Mouse (Mus musculus) embryonic facial prominence, embryonic 13.5 days (tissue): Measurements from ENCODE around the gene Pds5a. TPM values are rescaled to one million over a fixed set of nuclear protein-coding genes. Genes with fewer than 3 reads are reported as not detected.
"Not testable (repeated sequence)": the region's sequence is repeated elsewhere in the genome, so short reads cannot be mapped to it uniquely, and the experiment has no call there.

Source experiments
- ATAC-seq: fragments of 200-750 bp; cut with Nextera tagmentation; 2 replicates; pipeline ENCODE4 v1.8.0; 2017; ENCODE audit warnings: low read depth; ENCODE audit not compliant: insufficient number of reproducible peaks, insufficient read depth, low FRiP score, low TSS enrichment
- H3K27ac ChIP-seq: fragments of 300-500 bp; sonication (generic); 2 replicates; pipeline ENCODE4 v1.5.1; 2015; ENCODE audit warnings: moderate library complexity, mild to moderate bottlenecking, inconsistent platforms
- H3K27me3 ChIP-seq: fragments of 300-500 bp; sonication (generic); 2 replicates; pipeline ENCODE4 v1.6.1; 2015; ENCODE audit warnings: mild to moderate bottlenecking, inconsistent platforms
- H3K36me3 ChIP-seq: fragments of 300-500 bp; sonication (generic); 2 replicates; pipeline ENCODE4 v1.6.1; 2015; ENCODE audit warnings: mild to moderate bottlenecking, inconsistent platforms
- H3K4me1 ChIP-seq: fragments of 300-500 bp; sonication (generic); 2 replicates; pipeline ENCODE4 v1.6.1; 2015; ENCODE audit warnings: inconsistent platforms
- H3K4me2 ChIP-seq: fragments of 300-500 bp; sonication (generic); 2 replicates; pipeline ENCODE4 v1.6.1; 2015; ENCODE audit warnings: moderate library complexity, mild to moderate bottlenecking, inconsistent platforms
- H3K4me3 ChIP-seq: fragments of 300-500 bp; sonication (generic); 2 replicates; pipeline ENCODE4 v1.5.1; 2015; ENCODE audit warnings: mild to moderate bottlenecking, inconsistent platforms
- H3K9ac ChIP-seq: fragments of 300-500 bp; sonication (generic); 2 replicates; pipeline ENCODE4 v1.6.1; 2015; ENCODE audit warnings: mild to moderate bottlenecking, inconsistent platforms
- H3K9me3 ChIP-seq: fragments of 300-500 bp; sonication (generic); 2 replicates; pipeline ENCODE4 v1.6.1; 2016; ENCODE audit warnings: inconsistent platforms
- WGBS: fragments of 180-500 bp; shearing (Covaris S2); methylation state at CpG from one replicate; pipeline ENCODE4 v1.1.7; 2015; ENCODE audit warnings: mixed read lengths; 5-methylcytosine and 5-hydroxymethylcytosine counted together
- polyA plus RNA-seq: library from polyadenylated mRNA; unstranded; fragments of >200 nt; fragmentation: Nextera tagmentation; extraction: Ambion mirVana; gene quantifications from 2 replicates; pipeline ENCODE4 v1.2.1, GENCODE M21; 2015

Gene Pds5a
- polyA plus RNA-seq, 1 experiment from 2014 or later: 80.2 TPM

DNA sequence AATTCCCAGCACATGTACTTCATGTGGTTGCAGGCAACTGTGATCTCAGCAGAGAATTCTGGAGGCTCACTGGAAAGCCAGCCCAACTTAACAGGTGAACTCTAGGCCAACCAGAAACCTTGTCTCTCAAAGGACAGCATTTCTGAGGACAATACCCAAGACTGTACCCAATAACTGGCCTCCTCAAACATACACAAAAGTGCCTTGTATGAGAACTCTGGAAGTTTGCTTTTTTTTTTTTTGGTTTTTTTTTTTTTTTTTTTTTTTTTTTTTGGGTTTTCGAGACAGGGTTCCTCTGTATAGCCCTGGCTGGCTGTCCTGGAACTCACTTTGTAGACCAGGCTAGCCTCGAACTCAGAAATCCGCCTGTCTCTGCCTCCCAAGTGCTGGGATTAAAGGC is 4.0 kb downstream of the Pds5a start:
- H3K9me3 ChIP-seq, H3K9ac ChIP-seq, H3K4me3 ChIP-seq, H3K27me3 ChIP-seq, H3K4me2 ChIP-seq, ATAC-seq, H3K27ac ChIP-seq: not testable (repeated sequence)
- WGBS: 90% methylated on average over 2 of the region's 3 CpGs
- Histone ChIP-seq H3K4me1 (peaks cover 23% of the 10 kb centered on the region), H3K36me3 (peaks cover 31% of the 10 kb centered on the region)

DNA sequence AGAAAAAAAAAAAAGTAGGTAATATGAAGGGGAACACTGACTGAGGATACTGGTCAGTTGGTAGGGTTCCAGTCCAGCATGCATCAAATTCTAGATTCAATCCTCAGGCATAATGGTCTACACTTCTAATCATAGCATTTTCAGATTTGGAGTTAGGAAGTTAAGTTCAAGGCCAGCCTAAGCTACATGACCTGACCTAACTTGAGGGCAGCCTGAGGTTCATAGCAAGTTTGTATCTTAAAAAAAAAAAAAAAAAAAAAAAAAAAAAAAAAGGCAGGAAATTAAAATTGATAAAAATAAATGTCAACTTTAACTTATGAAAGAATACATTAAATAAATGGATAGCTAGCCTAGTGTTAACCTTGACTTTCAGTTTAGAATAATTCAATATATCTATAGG is 5.1 kb downstream of the Pds5a start:
- peaks cover 23% of the 10 kb centered on the region for H3K4me1 ChIP-seq
- no peak overlapping the region for H3K4me3 ChIP-seq
- H3K27ac ChIP-seq: no peak overlapping the region
- no peak overlapping the region for H3K4me2 ChIP-seq
- no peak for ATAC-seq
- no peak overlapping the region for H3K9ac ChIP-seq
- H3K36me3 ChIP-seq: peaks cover 34% of the 10 kb centered on the region
- H3K9me3 ChIP-seq: no peaks in the 10 kb centered on the region
- no peaks in the 10 kb centered on the region for H3K27me3 ChIP-seq

GRCm38 (mm10) chr5:65688806-65689205 is 9.3 kb downstream of the Pds5a start:
- Histone ChIP-seq H3K4me2 (no peak overlapping the region), H3K27ac (no peak overlapping the region), H3K9me3 (no peaks in the 10 kb centered on the region), H3K36me3 (peaks cover 33% of the 10 kb centered on the region), H3K4me1 (0 out of 2 replicates have a peak, but pooled peaks cover 4% of the 10 kb centered on the region), H3K9ac (no peak overlapping the region), H3K4me3 (no peak overlapping the region), H3K27me3 (no peaks in the 10 kb centered on the region)
- 82% methylated on average over 3 of the region's 3 CpGs for WGBS
- ATAC-seq: no peak

DNA sequence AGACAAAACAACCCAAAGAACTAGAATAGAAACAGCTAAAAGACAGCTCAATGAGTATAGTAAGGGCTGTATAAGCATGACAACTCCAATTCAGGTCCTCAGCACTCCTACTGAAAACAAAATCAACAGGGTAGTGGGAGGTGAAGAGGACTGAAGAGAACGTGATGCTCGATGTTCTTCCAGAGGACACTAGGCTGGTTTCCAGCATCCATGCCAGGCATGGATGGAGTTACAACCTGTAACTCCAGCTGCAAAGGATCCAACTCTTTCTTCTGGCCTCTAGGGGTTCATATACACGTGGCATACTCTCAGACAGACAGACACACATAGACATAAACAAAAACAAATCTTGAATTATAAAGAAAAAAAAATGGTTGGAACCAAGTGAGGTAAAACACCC is 11.3 kb downstream of the Pds5a start:
- WGBS: 78% methylated on average over 3 of the region's 3 CpGs
- no peak overlapping the region for H3K4me3 ChIP-seq
- no peak overlapping the region for H3K9ac ChIP-seq
- H3K27me3 ChIP-seq: no peaks in the 10 kb centered on the region
- H3K36me3 ChIP-seq: peaks cover 18% of the 10 kb centered on the region
- no peaks in the 10 kb centered on the region for H3K9me3 ChIP-seq
- H3K4me1 ChIP-seq: 0 out of 2 replicates have a peak, but pooled peaks cover 7% of the 10 kb centered on the region
- H3K27ac ChIP-seq: no peak overlapping the region
- no peak for ATAC-seq
- H3K4me2 ChIP-seq: no peak overlapping the region

- ATAC-seq: no peak
- Histone ChIP-seq H3K4me2 (no peak overlapping the region), H3K4me1 (0 out of 2 replicates have a peak, but pooled peaks cover 4% of the 10 kb centered on the region), H3K27ac (no peak overlapping the region), H3K9ac (no peak overlapping the region), H3K27me3 (no peaks in the 10 kb centered on the region), H3K9me3 (peaks cover 8% of the 10 kb centered on the region; the same call in 1 of the 2 replicates), H3K4me3 (no peak overlapping the region), H3K36me3 (peaks cover 36% of the 10 kb centered on the region)
- WGBS: 90% methylated on average over 5 of the region's 5 CpGs
Measured at GRCm38 (mm10) chr5:65678826-65679225, 19.2 kb downstream of the Pds5a start.

DNA sequence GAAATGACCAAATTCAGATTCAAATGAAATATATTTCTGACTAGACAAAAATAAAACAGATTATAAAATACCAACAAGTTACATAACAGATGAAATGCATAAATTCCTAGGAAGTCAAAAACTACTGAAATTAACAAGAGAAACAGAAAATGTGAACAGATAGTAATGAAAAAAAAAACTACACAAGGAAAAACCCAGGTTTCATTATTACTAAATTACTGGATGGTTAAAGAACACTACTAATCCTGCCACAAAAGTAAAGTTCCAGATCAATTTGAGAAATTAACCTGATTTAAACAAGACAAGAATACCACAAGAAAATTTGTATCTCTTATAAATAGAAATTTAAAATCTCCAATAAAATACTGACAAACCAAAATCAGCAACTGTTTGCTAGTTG is 25.9 kb downstream of the Pds5a start:
- Histone ChIP-seq H3K4me2 (no peak overlapping the region), H3K4me1 (no peaks in the 10 kb centered on the region), H3K36me3 (peaks cover 42% of the 10 kb centered on the region), H3K9me3 (peaks cover 11% of the 10 kb centered on the region), H3K27ac (no peak overlapping the region), H3K9ac (no peak overlapping the region), H3K27me3 (no peaks in the 10 kb centered on the region), H3K4me3 (no peak overlapping the region)
- no peak for ATAC-seq

DNA sequence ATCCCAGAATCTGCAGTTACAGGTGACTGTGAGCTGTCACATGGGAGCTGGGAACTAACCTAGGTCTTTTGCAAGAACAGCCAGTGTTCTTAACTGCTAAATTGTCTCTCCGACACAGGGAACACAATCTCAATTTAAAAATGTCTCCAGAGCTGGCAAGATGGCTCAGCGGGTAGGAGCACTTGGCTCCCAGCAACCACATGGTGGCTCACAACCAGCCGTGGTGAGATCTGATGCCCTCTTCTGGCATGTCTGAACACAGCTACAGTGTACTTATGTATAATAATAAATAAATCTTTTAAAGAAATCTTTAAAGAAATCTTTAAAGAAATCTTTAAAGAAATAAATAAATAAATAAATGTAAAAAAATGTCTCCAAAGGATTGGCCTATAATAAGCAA is 30.4 kb downstream of the Pds5a start:
- no peaks in the 10 kb centered on the region for H3K4me1 ChIP-seq
- no peaks in the 10 kb centered on the region for H3K27me3 ChIP-seq
- no peak overlapping the region for H3K4me3 ChIP-seq
- 88% methylated on average over 3 of the region's 3 CpGs for WGBS
- no peak for ATAC-seq
- H3K9me3 ChIP-seq: no peaks in the 10 kb centered on the region
- H3K9ac ChIP-seq: no peak overlapping the region
- H3K36me3 ChIP-seq: peaks cover 18% of the 10 kb centered on the region
- no peak overlapping the region for H3K4me2 ChIP-seq
- no peak overlapping the region for H3K27ac ChIP-seq

DNA sequence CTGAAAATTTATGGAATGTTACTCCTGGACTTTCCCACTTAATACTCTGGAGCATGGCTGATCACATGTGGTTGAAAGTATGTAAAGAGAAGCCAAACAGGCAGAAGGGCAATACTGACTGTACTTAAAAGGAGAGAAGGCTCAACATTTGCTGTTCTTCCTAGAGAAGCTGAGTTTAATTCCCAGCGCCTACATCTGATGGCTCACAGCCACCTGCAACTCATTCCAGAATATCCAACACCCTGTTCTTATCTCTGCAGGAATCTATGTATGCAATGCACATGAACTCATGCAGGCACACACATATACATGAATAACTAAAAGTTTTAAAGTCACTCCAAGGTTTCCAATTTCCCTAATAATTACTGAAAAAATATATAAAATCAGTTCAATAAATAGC is 32.7 kb downstream of the Pds5a start:
- Histone ChIP-seq H3K4me2 (no peak overlapping the region), H3K27ac (no peak overlapping the region), H3K4me1 (no peaks in the 10 kb centered on the region), H3K27me3 (no peaks in the 10 kb centered on the region), H3K9ac (no peak overlapping the region), H3K4me3 (no peak overlapping the region), H3K9me3 (no peaks in the 10 kb centered on the region), H3K36me3 (peaks cover 20% of the 10 kb centered on the region)
- no peak for ATAC-seq
- 71% methylated on average over 1 of the region's 1 CpGs for WGBS

DNA sequence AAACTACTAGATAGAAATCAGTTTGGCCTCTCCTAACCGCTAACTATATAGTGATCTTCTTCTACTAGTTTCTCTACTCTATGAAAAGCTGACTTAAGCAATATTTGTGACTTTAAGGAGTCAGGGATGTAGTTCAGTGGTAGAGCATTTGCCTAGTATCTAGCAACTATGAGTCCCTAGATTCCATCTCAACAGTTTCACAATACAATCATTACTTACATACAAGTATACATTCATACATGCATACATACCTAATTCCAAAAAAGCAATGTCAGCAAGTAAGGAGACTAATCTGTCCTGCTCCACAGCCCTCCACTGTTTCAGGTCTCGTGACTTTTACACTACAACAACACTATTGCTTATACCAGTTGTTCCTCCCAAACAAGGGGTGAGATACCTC is 36.1 kb downstream of the Pds5a start:
- WGBS: 95% methylated on average over 2 of the region's 2 CpGs
- H3K36me3 ChIP-seq: peaks cover 25% of the 10 kb centered on the region
- H3K27me3 ChIP-seq: no peaks in the 10 kb centered on the region
- ATAC-seq: no peak
- no peak overlapping the region for H3K4me3 ChIP-seq
- no peaks in the 10 kb centered on the region for H3K4me1 ChIP-seq
- no peak overlapping the region for H3K27ac ChIP-seq
- H3K9ac ChIP-seq: no peak overlapping the region
- H3K4me2 ChIP-seq: no peak overlapping the region
- no peaks in the 10 kb centered on the region for H3K9me3 ChIP-seq

DNA sequence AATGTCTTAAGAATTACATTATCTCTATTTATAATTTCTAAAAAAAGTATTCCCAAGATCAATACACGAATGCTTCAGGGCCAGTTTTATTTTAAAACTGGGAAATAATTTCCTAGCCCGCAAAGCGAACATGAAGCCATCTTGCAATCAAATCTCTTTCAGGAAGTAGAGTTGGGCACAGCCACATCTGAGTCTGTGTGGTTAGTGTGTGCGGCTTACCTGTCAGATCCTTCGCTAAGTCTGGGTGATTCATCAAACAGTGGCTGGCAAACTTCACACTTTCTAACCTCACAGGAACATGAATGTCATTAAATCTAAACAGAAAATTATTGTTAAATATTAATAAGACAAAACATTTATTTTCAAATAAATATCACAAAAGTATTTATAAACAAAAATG is 44.3 kb downstream of the Pds5a start:
- Histone ChIP-seq H3K4me1 (no peaks in the 10 kb centered on the region), H3K9me3 (no peaks in the 10 kb centered on the region), H3K4me3 (no peak overlapping the region), H3K36me3 (peaks cover 62% of the 10 kb centered on the region), H3K9ac (no peak overlapping the region), H3K4me2 (no peak overlapping the region), H3K27ac (no peak overlapping the region), H3K27me3 (no peaks in the 10 kb centered on the region)
- no peak for ATAC-seq
- 94% methylated on average over 5 of the region's 5 CpGs for WGBS

DNA sequence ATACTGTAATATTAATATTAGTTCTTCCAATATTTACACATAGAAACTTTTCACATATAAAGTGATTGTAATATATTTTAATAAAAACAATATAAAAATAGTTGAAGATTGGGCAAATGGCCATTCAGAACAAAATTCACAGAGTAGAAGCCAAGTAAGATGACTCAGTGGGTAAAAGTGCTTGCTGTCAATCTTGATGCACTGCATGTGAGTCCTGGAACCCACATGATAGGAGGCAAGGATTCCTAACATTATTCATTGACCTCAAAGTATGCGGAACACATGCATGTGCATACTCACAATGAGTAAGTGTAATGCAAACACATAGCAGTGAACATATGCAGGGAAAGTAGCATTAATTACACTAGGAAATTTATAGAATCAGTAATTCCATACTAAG is 59.2 kb downstream of the Pds5a start:
- Histone ChIP-seq H3K36me3 (peaks cover 62% of the 10 kb centered on the region), H3K4me2 (no peak overlapping the region), H3K9ac (no peak overlapping the region), H3K27ac (no peak overlapping the region), H3K4me3 (no peak overlapping the region), H3K4me1 (no peaks in the 10 kb centered on the region), H3K27me3 (no peaks in the 10 kb centered on the region), H3K9me3 (no peaks in the 10 kb centered on the region)
- 98% methylated on average over 1 of the region's 1 CpGs for WGBS
- no peak for ATAC-seq

DNA sequence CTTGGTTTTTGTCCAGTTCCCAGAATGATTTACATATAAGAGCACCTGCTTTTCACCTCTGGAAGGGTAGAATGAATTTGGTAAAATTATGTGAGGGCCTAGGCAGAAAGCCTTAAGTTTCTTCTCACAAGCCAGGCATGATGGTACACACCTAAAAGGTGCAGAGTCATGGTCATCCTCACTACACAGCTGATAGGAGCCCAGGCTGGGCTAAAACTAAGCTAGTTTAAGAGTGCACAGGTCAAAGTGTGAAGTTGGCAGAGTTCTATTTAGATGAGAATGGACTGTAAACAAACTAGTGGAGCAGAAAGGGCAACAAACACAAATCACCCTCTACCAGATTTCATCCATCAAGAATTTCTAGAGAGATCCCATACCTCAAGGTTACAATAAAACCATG is 73.7 kb downstream of the Pds5a start:
- ATAC-seq: no peak
- no peaks in the 10 kb centered on the region for H3K4me1 ChIP-seq
- peaks cover 62% of the 10 kb centered on the region for H3K36me3 ChIP-seq
- no peak overlapping the region for H3K4me2 ChIP-seq
- H3K4me3 ChIP-seq: no peak overlapping the region
- no peak overlapping the region for H3K27ac ChIP-seq
- no peaks in the 10 kb centered on the region for H3K9me3 ChIP-seq
- H3K9ac ChIP-seq: no peak overlapping the region
- H3K27me3 ChIP-seq: no peaks in the 10 kb centered on the region
